Mouse (Mus musculus): ENCODE results near the gene Epo.

DNA sequence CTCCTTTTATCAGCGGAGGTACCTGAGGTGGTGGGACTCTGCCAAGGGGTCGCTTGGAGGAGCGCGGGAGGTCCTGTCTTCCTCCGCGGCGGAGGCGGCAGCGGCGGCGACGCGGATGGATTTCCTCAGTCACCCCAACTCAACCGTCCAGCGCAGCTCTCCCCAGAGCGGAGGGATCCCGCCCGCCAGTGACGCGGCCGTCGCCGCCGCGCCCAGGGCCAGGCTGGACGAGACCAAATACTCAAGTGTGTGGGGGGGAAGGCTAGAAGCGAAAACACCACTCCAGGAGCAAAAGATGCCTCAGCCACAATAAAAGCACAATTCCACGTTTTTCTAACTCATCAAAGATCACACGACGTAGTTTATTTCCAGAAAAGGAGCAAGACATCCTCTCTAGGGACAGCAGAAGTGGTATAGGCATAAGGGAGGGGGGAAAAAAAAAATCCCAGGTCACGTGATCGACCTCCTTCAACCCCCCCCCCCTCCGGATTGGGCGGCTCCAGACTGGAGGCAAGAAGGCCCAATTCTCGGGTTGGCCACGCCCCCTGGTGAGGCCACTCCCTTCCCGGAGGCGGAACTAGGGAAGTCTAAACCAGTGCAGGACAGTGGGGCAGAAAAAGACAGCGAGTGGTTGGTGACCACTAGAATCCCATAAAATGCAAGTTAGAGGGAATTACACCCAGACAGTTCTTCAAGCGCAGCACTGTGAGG lies at the start of gene Epo, which contains the start of gene Gnb2:
- TF ChIP-seq CTCF (IDR thresholded peaks at IDR 0.05; ENCODE audit: extremely low read depth, insufficient read length, insufficient replicate concordance, low read depth, low read length) = no peak
- peak; percentile 91 for TF ChIP-seq POLR2A (IDR thresholded peaks at IDR 0.05; ENCODE audit: low read depth, low read length)

Data from small intestine, adult 2 months (tissue).